Mouse (Mus musculus): Measurements from ENCODE around the gene Tppp3. TPM values are rescaled to one million over a fixed set of nuclear protein-coding genes. Genes with fewer than 3 reads are reported as not detected.

The Tppp3 gene
- polyA plus RNA-seq, 1 experiment from 2014 or later: 39.1 TPM

DNA sequence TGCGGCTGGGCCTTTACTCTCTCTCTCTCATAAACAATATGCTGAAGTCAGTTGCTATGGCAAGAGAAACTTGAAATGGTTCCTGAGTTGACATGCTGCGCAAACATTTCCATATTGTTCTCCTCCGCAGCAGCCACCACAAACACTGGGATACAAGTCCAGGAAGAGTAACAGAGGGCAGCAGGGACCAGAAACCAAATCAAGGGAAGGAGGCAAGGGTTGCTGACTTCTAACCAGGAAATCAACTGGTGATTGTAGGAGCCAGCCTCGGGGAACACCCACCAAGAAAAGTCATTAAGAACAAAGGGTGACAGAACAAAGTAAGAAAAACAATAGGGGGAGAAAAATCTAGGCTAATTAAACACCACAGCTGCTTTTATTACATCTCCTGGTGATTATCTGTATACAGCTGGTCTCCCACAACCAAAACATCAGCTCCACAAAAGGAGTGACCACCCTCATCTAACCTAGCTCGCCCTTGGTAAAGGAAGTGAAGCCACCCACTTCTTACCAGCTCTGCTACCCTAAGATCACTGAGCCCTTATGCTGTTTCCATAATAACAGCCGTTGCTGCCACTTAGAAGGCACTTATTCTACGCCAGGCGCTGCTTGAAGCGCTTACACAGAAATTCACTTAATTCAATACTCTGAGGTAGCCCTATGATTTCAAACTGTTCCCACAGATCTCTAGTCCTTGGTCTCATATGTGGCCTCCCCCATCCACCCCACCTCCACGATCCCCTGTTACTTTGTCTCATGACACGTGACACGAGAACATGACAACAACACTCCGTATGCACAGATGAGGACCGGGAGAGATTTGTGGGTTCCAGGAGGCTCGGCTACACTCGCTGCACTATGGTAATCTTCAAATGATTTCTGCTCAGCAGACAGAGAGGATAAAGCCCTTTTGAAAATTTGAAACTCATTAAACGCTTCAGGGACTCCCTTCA is 24.3 kb upstream of the Tppp3 start:
- H3K9me3 ChIP-seq (ENCODE audit: control insufficient read depth, low read depth, low read length): no peaks in the 10 kb centered on the region
- H3K4me1 ChIP-seq (ENCODE audit: control insufficient read depth, insufficient read depth, low read length): peaks cover 6% of the 10 kb centered on the region; the same call in 1 of the 2 replicates
- peak overlapping the region; percentile 58 for H3K4me2 ChIP-seq (replicated peaks; ENCODE audit: low read depth, low read length)
- H3K27me3 ChIP-seq (ENCODE audit: control insufficient read depth, insufficient read depth, low read length): no peaks in the 10 kb centered on the region
- ATAC-seq (ENCODE audit: insufficient number of reproducible peaks, insufficient read depth, low FRiP score, low read depth): no peak
- no peaks in the 10 kb centered on the region for H3K36me3 ChIP-seq (ENCODE audit: control insufficient read depth, insufficient read depth, low read length)
- 35% methylated on average over 17 of the region's 17 CpGs for WGBS
- peak overlapping the region; percentile 74; the same call in 1 of the 2 replicates for H3K27ac ChIP-seq (ENCODE audit: low read length)
- H3K9ac ChIP-seq (replicated peaks; ENCODE audit: low read depth, low read length): peak overlapping the region; percentile 86; the same call in 1 of the 2 replicates
- H3K4me3 ChIP-seq (ENCODE audit: low read depth, low read length): peak overlapping the region; percentile 86

DNA sequence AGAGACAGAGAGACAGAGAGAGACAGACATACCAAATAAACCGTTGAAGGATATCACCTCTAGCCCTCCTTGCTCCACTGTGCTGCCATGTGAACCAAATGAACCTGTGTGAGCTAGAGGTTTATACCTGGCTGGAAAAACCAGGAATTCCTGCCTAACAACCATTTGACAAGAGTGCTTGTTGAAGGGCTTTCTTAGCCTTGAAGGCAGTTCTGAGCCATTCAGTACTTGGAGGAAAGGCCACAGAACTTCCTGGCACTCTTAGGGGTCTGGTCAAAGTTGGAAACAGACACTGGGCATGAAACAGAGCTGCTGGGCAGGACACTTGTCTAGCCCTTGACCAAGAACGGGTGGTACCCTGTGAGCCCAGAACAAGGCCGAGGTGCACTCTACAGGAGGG is 23.2 kb upstream of the Tppp3 start:
- H3K27me3 ChIP-seq (ENCODE audit: control insufficient read depth, insufficient read depth, low read length): no peaks in the 10 kb centered on the region
- H3K4me3 ChIP-seq (ENCODE audit: low read depth, low read length): no peak overlapping the region
- no peaks in the 10 kb centered on the region for H3K36me3 ChIP-seq (ENCODE audit: control insufficient read depth, insufficient read depth, low read length)
- peaks cover 6% of the 10 kb centered on the region; the same call in 1 of the 2 replicates for H3K4me1 ChIP-seq (ENCODE audit: control insufficient read depth, insufficient read depth, low read length)
- no peak overlapping the region for H3K9ac ChIP-seq (replicated peaks; ENCODE audit: low read depth, low read length)
- H3K4me2 ChIP-seq (replicated peaks; ENCODE audit: low read depth, low read length): no peak overlapping the region
- no peak overlapping the region for H3K27ac ChIP-seq (ENCODE audit: low read length)
- ATAC-seq (ENCODE audit: insufficient number of reproducible peaks, insufficient read depth, low FRiP score, low read depth): no peak
- WGBS: 67% methylated on average over 3 of the region's 3 CpGs
- no peaks in the 10 kb centered on the region for H3K9me3 ChIP-seq (ENCODE audit: control insufficient read depth, low read depth, low read length)

DNA sequence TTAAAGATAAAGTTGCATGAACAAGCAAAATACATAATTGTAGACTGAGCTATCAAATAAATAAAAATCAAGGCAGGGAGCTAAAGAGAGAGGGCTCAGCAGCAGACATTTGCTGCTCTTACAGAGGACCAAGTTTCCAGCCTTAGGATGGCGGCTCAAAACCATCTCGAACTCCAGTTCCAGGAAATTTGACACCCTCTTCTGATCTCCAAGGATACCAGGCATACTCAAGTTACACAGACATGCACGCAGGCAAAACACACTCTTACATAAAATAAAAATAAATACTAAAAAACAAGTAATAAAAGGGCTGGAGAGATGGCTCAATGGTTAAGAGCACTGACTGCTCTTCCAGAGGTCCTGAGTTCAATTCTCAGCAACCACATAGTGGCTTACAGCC is 22.2 kb upstream of the Tppp3 start:
- no peaks in the 10 kb centered on the region for H3K36me3 ChIP-seq (ENCODE audit: control insufficient read depth, insufficient read depth, low read length)
- no peak for ATAC-seq (ENCODE audit: insufficient number of reproducible peaks, insufficient read depth, low FRiP score, low read depth)
- H3K4me3 ChIP-seq (ENCODE audit: low read depth, low read length): no peak overlapping the region
- WGBS: 24% methylated on average over 3 of the region's 3 CpGs
- H3K27ac ChIP-seq (ENCODE audit: low read length): no peak overlapping the region
- no peaks in the 10 kb centered on the region for H3K27me3 ChIP-seq (ENCODE audit: control insufficient read depth, insufficient read depth, low read length)
- no peak overlapping the region for H3K9ac ChIP-seq (replicated peaks; ENCODE audit: low read depth, low read length)
- no peak overlapping the region for H3K4me2 ChIP-seq (replicated peaks; ENCODE audit: low read depth, low read length)
- H3K9me3 ChIP-seq (ENCODE audit: control insufficient read depth, low read depth, low read length): no peaks in the 10 kb centered on the region
- peaks cover 6% of the 10 kb centered on the region; the same call in 1 of the 2 replicates for H3K4me1 ChIP-seq (ENCODE audit: control insufficient read depth, insufficient read depth, low read length)

DNA sequence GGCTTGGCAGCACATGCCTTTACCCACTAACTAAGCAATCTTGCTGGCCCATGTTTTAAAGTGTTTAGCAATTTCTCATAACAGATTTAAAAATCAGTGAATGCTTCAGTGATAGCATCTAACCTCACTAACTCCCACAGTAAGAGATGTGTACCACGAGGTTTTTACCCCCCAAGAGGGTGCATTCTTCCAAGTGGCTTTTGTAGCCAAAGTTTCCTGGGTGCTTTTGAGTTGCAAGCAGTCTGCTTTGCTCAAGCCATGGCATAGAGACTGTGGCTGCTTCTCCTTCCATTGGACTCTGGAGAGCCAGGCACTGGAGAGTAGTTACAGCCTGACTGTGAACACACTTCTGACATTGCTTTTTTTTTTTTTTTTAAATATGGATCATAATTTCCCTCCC is 18.0 kb upstream of the Tppp3 start:
- H3K27me3 ChIP-seq (ENCODE audit: control insufficient read depth, insufficient read depth, low read length): no peaks in the 10 kb centered on the region
- 36% methylated on average over 1 of the region's 1 CpGs for WGBS
- H3K36me3 ChIP-seq (ENCODE audit: control insufficient read depth, insufficient read depth, low read length): no peaks in the 10 kb centered on the region
- no peak overlapping the region for H3K9ac ChIP-seq (replicated peaks; ENCODE audit: low read depth, low read length)
- no peak for ATAC-seq (ENCODE audit: insufficient number of reproducible peaks, insufficient read depth, low FRiP score, low read depth)
- no peak overlapping the region for H3K4me2 ChIP-seq (replicated peaks; ENCODE audit: low read depth, low read length)
- no peak overlapping the region for H3K4me3 ChIP-seq (ENCODE audit: low read depth, low read length)
- no peaks in the 10 kb centered on the region for H3K4me1 ChIP-seq (ENCODE audit: control insufficient read depth, insufficient read depth, low read length)
- H3K9me3 ChIP-seq (ENCODE audit: control insufficient read depth, low read depth, low read length): no peaks in the 10 kb centered on the region
- no peak overlapping the region for H3K27ac ChIP-seq (ENCODE audit: low read length)

DNA sequence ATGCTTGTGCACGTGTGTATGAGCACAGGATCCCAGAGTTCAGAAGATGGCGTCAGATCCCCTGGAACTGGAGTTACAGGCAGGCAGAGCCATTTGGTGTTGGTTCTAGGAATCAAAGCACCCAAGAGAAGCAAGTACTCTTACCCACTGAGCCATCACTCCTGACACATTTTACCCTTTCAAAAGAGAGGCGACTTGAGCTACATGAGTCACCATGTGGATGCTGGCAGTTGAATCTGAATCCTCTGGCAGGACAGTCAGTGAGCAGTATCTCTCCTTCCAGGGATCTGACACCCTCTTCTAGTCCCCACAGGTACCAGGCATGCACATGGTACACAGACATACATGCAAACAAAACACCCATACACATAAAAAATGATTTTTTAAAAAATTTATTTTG is 16.8 kb upstream of the Tppp3 start:
- no peaks in the 10 kb centered on the region for H3K9me3 ChIP-seq (ENCODE audit: control insufficient read depth, low read depth, low read length)
- H3K4me3 ChIP-seq (ENCODE audit: low read depth, low read length): no peak overlapping the region
- no peaks in the 10 kb centered on the region for H3K36me3 ChIP-seq (ENCODE audit: control insufficient read depth, insufficient read depth, low read length)
- WGBS: 65% methylated on average over 3 of the region's 3 CpGs
- no peak overlapping the region for H3K9ac ChIP-seq (replicated peaks; ENCODE audit: low read depth, low read length)
- ATAC-seq (ENCODE audit: insufficient number of reproducible peaks, insufficient read depth, low FRiP score, low read depth): no peak
- H3K4me2 ChIP-seq (replicated peaks; ENCODE audit: low read depth, low read length): no peak overlapping the region
- H3K27ac ChIP-seq (ENCODE audit: low read length): no peak overlapping the region
- no peaks in the 10 kb centered on the region for H3K27me3 ChIP-seq (ENCODE audit: control insufficient read depth, insufficient read depth, low read length)
- 0 out of 2 replicates have a peak, but pooled peaks cover 2% of the 10 kb centered on the region for H3K4me1 ChIP-seq (ENCODE audit: control insufficient read depth, insufficient read depth, low read length)

DNA sequence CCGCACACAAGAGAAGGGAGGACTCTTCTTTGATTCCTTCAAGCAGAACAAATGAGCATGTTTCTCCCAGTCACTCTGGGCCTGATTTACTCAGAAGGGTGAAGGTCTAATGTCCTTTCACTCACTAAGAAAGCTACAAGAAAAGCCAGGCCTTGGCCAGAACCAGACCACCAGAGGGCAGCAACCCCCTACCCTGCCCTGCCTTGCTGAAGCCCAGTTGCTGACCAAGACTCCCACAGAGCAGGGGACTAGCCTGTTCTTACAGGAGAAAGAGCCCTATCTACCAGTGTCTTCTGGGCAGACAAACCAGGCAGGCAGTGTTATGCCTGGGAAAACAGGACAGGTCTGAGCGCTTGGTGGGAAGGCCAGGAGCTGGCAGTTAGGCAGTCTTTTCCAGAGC is 13.1 kb upstream of the Tppp3 start:
- Histone ChIP-seq H3K36me3 (ENCODE audit: control insufficient read depth, insufficient read depth, low read length) (no peaks in the 10 kb centered on the region), H3K4me1 (ENCODE audit: control insufficient read depth, insufficient read depth, low read length) (0 out of 2 replicates have a peak, but pooled peaks cover 2% of the 10 kb centered on the region), H3K4me2 (replicated peaks; ENCODE audit: low read depth, low read length) (no peak overlapping the region), H3K9me3 (ENCODE audit: control insufficient read depth, low read depth, low read length) (no peaks in the 10 kb centered on the region), H3K4me3 (ENCODE audit: low read depth, low read length) (no peak overlapping the region), H3K27ac (ENCODE audit: low read length) (no peak overlapping the region), H3K9ac (replicated peaks; ENCODE audit: low read depth, low read length) (no peak overlapping the region), H3K27me3 (ENCODE audit: control insufficient read depth, insufficient read depth, low read length) (no peaks in the 10 kb centered on the region)
- WGBS: 31% methylated on average over 2 of the region's 2 CpGs
- no peak for ATAC-seq (ENCODE audit: insufficient number of reproducible peaks, insufficient read depth, low FRiP score, low read depth)

DNA sequence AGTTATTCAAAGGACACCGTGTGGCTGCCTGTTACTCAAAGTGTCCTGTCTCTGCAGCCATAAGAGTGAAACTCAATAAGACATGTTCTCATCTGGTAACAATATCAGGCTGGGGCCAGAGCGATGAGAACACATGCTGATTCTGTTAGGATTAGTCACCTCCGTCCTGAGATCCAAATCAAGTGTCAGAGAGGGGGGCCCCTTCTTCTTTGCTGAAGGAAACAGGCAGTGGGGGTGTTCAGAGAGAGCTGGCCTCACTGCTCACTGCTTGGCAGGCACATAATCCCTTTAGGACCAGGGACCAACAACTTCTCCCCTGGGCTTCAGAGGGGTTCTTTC is 12.7 kb upstream of the Tppp3 start:
- H3K27ac ChIP-seq (ENCODE audit: low read length): no peak overlapping the region
- 0 out of 2 replicates have a peak, but pooled peaks have one; percentile 33 for ATAC-seq (ENCODE audit: insufficient number of reproducible peaks, insufficient read depth, low FRiP score, low read depth)
- no peak overlapping the region for H3K4me3 ChIP-seq (ENCODE audit: low read depth, low read length)
- no peaks in the 10 kb centered on the region for H3K27me3 ChIP-seq (ENCODE audit: control insufficient read depth, insufficient read depth, low read length)
- H3K4me1 ChIP-seq (ENCODE audit: control insufficient read depth, insufficient read depth, low read length): 0 out of 2 replicates have a peak, but pooled peaks cover 2% of the 10 kb centered on the region
- H3K4me2 ChIP-seq (replicated peaks; ENCODE audit: low read depth, low read length): no peak overlapping the region
- no peaks in the 10 kb centered on the region for H3K9me3 ChIP-seq (ENCODE audit: control insufficient read depth, low read depth, low read length)
- no peaks in the 10 kb centered on the region for H3K36me3 ChIP-seq (ENCODE audit: control insufficient read depth, insufficient read depth, low read length)
- 67% methylated on average over 3 of the region's 3 CpGs for WGBS
- no peak overlapping the region for H3K9ac ChIP-seq (replicated peaks; ENCODE audit: low read depth, low read length)

DNA sequence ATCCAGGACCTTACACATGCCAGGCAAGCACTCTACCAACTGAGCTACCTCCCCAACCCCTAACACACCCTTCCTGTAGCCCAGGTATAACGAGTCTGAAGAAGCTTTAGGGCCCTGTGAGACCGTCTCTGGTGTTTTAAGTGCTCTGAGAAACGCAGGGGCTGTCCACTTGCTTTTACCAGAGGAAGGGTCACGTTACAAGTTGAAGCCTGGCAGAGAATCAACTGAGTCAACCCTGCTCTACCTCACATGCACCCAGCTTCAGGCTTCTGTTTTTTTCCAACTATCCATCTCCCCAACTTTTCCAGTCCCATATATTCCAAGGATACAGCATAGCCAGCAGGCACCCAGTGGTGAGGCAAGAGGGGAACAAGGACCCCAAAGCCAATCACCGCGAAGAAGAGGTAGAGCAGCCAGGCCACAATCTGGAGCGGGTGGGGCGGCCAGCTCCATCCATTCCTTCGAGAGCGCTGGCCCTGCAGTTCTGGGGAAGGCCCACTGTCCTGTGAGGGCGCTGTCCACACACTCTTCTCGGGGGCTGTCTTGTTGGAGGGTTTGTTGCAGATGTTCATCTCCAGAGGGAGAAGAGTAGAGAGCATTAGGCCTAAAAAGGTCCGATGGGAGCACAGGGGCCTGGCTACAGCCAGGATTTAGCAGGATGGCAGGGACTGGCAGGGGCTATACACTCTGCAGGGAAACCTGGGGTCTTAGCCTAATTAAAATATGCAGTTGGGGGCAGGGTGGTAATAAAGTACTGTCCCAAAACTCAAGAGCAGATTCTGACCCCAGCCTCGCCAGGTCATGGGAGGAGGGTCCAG is 12.1 kb upstream of the Tppp3 start:
- Histone ChIP-seq H3K4me3 (ENCODE audit: low read depth, low read length) (no peak overlapping the region), H3K9ac (replicated peaks; ENCODE audit: low read depth, low read length) (no peak overlapping the region), H3K9me3 (ENCODE audit: control insufficient read depth, low read depth, low read length) (no peaks in the 10 kb centered on the region), H3K4me1 (ENCODE audit: control insufficient read depth, insufficient read depth, low read length) (0 out of 2 replicates have a peak, but pooled peaks cover 2% of the 10 kb centered on the region), H3K27me3 (ENCODE audit: control insufficient read depth, insufficient read depth, low read length) (no peaks in the 10 kb centered on the region), H3K36me3 (ENCODE audit: control insufficient read depth, insufficient read depth, low read length) (peaks cover 4% of the 10 kb centered on the region; the same call in 1 of the 2 replicates), H3K27ac (ENCODE audit: low read length) (no peak overlapping the region), H3K4me2 (replicated peaks; ENCODE audit: low read depth, low read length) (no peak overlapping the region)
- WGBS: 40% methylated on average over 14 of the region's 14 CpGs
- ATAC-seq (ENCODE audit: insufficient number of reproducible peaks, insufficient read depth, low FRiP score, low read depth): peak; percentile 51

All from stomach, embryonic 14.5 days (tissue).